Mouse (Mus musculus) E14TG2a.4 (cell line): ENCODE results near the gene Mst1r.

Experiments used
- H3K27me3 ChIP-seq: 2 replicates; pipeline ENCODE4 v1.6.1; 2014; ENCODE audit warnings: low read length, control low read depth; ENCODE audit not compliant: insufficient read depth
- H3K36me3 ChIP-seq: 2 replicates; pipeline ENCODE4 v1.6.1; 2014; ENCODE audit warnings: low read length, control low read depth; ENCODE audit not compliant: insufficient read depth
- H3K4me1 ChIP-seq: replicated peaks from 2 replicates; pipeline ENCODE4 v1.6.1; 2014; ENCODE audit warnings: low read depth, low read length, control low read depth
- H3K4me3 ChIP-seq: replicated peaks from 2 replicates; pipeline ENCODE4 v1.5.1; 2014; ENCODE audit warnings: mild to moderate bottlenecking, low read length
- H3K9me3 ChIP-seq: 2 replicates; pipeline ENCODE4 v1.6.1; 2014; ENCODE audit warnings: low read length, control low read depth
- CTCF ChIP-seq: conservative IDR thresholded peaks from 2 replicates; pipeline ENCODE4 v1.5.1; 2014; ENCODE audit warnings: low read length
- NANOG ChIP-seq: IDR thresholded peaks from 2 replicates; pipeline ENCODE4 v1.6.1; 2014; ENCODE audit warnings: borderline replicate concordance, low read length, mixed read lengths
- POU5F1 ChIP-seq: IDR thresholded peaks from 2 replicates; pipeline ENCODE4 v1.6.1; 2014; ENCODE audit warnings: low read length, borderline replicate concordance

The Mst1r gene

GRCm38 (mm10) chr9:107935374-107935773, 28.7 kb downstream of the Mst1r start, which contains the start of gene Camkv:
Gene Camkv, plus strand, starts transcription at chr9:107935674.
- H3K4me3 ChIP-seq, result peak within 1 kb of the TSS; percentile 86
- H3K36me3 ChIP-seq, result no peaks in the 10 kb centered on the region; the same call in 1 of the 2 replicates
- peaks cover 50% of the 10 kb centered on the region for H3K27me3 ChIP-seq
- peaks cover 49% of the 10 kb centered on the region for H3K4me1 ChIP-seq
- no peak for TF ChIP-seq POU5F1
- TF ChIP-seq NANOG, result no peak
- no peak for TF ChIP-seq CTCF
- no peaks in the 10 kb centered on the region for H3K9me3 ChIP-seq

- Histone ChIP-seq H3K4me1 (peaks cover 50% of the 10 kb centered on the region), H3K9me3 (no peaks in the 10 kb centered on the region), H3K4me3 (peak overlapping the region; percentile 86), H3K27me3 (peaks cover 46% of the 10 kb centered on the region), H3K36me3 (no peaks in the 10 kb centered on the region; the same call in 1 of the 2 replicates)
- TF ChIP-seq CTCF (no peak), POU5F1 (no peak), NANOG (no peak)
Observed at GRCm38 (mm10) chr9:107935790-107936214, 29.1 kb downstream of the Mst1r start.

GRCm38 (mm10) chr9:107936215-107936822, 29.6 kb downstream of the Mst1r start:
- TF ChIP-seq NANOG (no peak), POU5F1 (no peak), CTCF (no peak)
- no peaks in the 10 kb centered on the region; the same call in 1 of the 2 replicates for H3K36me3 ChIP-seq
- peak overlapping the region; percentile 86 for H3K4me3 ChIP-seq

GRCm38 (mm10) chr9:107936831-107937230, 30.2 kb downstream of the Mst1r start:
- no peaks in the 10 kb centered on the region; the same call in 1 of the 2 replicates for H3K36me3 ChIP-seq
- no peaks in the 10 kb centered on the region for H3K9me3 ChIP-seq
- peak overlapping the region; percentile 86 for H3K4me3 ChIP-seq
- H3K27me3 ChIP-seq, result peaks cover 44% of the 10 kb centered on the region
- H3K4me1 ChIP-seq, result peaks cover 47% of the 10 kb centered on the region
- no peak for TF ChIP-seq POU5F1
- no peak for TF ChIP-seq NANOG
- no peak for TF ChIP-seq CTCF

More at GRCm38 (mm10) chr9:107936215-107936822, 29.6 kb downstream of the Mst1r start:
- no peaks in the 10 kb centered on the region for H3K9me3 ChIP-seq
- H3K4me1 ChIP-seq, result peaks cover 50% of the 10 kb centered on the region
- peaks cover 45% of the 10 kb centered on the region for H3K27me3 ChIP-seq

- H3K4me3 ChIP-seq, result peak overlapping the region; percentile 29; the same call in 1 of the 2 replicates
- H3K36me3 ChIP-seq, result peaks cover 46% of the 10 kb centered on the region
- TF ChIP-seq NANOG (no peak), POU5F1 (no peak), CTCF (no peak)
- H3K4me1 ChIP-seq, result peaks cover 51% of the 10 kb centered on the region
- no peaks in the 10 kb centered on the region for H3K9me3 ChIP-seq
- H3K27me3 ChIP-seq, result no peaks in the 10 kb centered on the region
Observed at GRCm38 (mm10) chr9:107947241-107948194, 40.8 kb downstream of the Mst1r start.

GRCm38 (mm10) chr9:107949184-107949921, 42.7 kb downstream of the Mst1r start:
- Histone ChIP-seq H3K4me3 (no peak overlapping the region), H3K9me3 (no peaks in the 10 kb centered on the region), H3K36me3 (peaks cover 62% of the 10 kb centered on the region), H3K4me1 (peaks cover 60% of the 10 kb centered on the region), H3K27me3 (no peaks in the 10 kb centered on the region)
- TF ChIP-seq NANOG (no peak), POU5F1 (no peak), CTCF (no peak)

GRCm38 (mm10) chr9:107949922-107950235, 43.2 kb downstream of the Mst1r start, which contains the start of gene Traip:
Gene Traip, plus strand, starts transcription at chr9:107950136.
- H3K9me3 ChIP-seq, result no peaks in the 10 kb centered on the region
- H3K4me1 ChIP-seq, result peaks cover 63% of the 10 kb centered on the region
- H3K27me3 ChIP-seq, result no peaks in the 10 kb centered on the region
- TF ChIP-seq CTCF, result no peak
- no peak for TF ChIP-seq POU5F1
- TF ChIP-seq NANOG, result no peak
- peaks cover 66% of the 10 kb centered on the region for H3K36me3 ChIP-seq
- peak within 1 kb of the TSS; percentile 96 for H3K4me3 ChIP-seq
